Mouse (Mus musculus) gastrocnemius, postnatal 4 days (tissue): ENCODE measurements around the gene Shc3. TPM values are rescaled to one million over a fixed set of nuclear protein-coding genes. Genes with fewer than 3 reads are reported as not detected.

ENCODE experiments used
- DNase-seq, 2 experiments: peaks; one replicate each; pipeline ENCODE4 v3.0.0; 2021 to 2022; ENCODE audit warnings: low spot score in 2 of 2, mixed read lengths in 2 of 2
- total RNA-seq, 2 experiments: library from RNA; stranded (reverse); gene quantifications; 2 replicates each; pipeline ENCODE4 v1.2.3; 2021

The Shc3 gene
- total RNA-seq, 2 experiments from 2014 or later, result 3.8 to 3.9 TPM

GRCm38 (mm10) chr13:51569685-51570068 lies 458 bp upstream of the Shc3 start:
- DNase-seq, result no peak

- DNase-seq, result no peak
These were observed 718 bp downstream of the Shc3 start for GRCm38 (mm10) chr13:51568501-51568901.

GRCm38 (mm10) chr13:51567411-51567851 lies 1.8 kb downstream of the Shc3 start:
- peak in 1 of 2 experiments; percentile 28 for DNase-seq

GRCm38 (mm10) chr13:51567078-51567395 lies 2.2 kb downstream of the Shc3 start:
- peak in 1 of 2 experiments; percentile 16 for DNase-seq

- no peak for DNase-seq
These were observed 2.7 kb downstream of the Shc3 start for GRCm38 (mm10) chr13:51566371-51567077.

GRCm38 (mm10) chr13:51564741-51565140 lies 4.5 kb downstream of the Shc3 start:
- DNase-seq, result no peak

- no peak for DNase-seq
These were observed 15.9 kb downstream of the Shc3 start for GRCm38 (mm10) chr13:51553343-51553742.

GRCm38 (mm10) chr13:51552233-51552632 lies 17.0 kb downstream of the Shc3 start:
- no peak for DNase-seq

GRCm38 (mm10) chr13:51551824-51552223 lies 17.4 kb downstream of the Shc3 start:
- no peak for DNase-seq

GRCm38 (mm10) chr13:51539816-51540215 lies 29.4 kb downstream of the Shc3 start:
- DNase-seq, result no peak

GRCm38 (mm10) chr13:51535326-51535725 lies 33.9 kb downstream of the Shc3 start:
- DNase-seq, result no peak

GRCm38 (mm10) chr13:51526480-51526879 lies 42.7 kb downstream of the Shc3 start:
- peak in 1 of 2 experiments; percentile 22 for DNase-seq

- no peak for DNase-seq
These were observed 44.9 kb downstream of the Shc3 start for GRCm38 (mm10) chr13:51524316-51524715.

- no peak for DNase-seq
These were observed 45.9 kb downstream of the Shc3 start for GRCm38 (mm10) chr13:51523311-51523710.

- DNase-seq, result no peak
These were observed 50.3 kb downstream of the Shc3 start for GRCm38 (mm10) chr13:51518880-51519279.

GRCm38 (mm10) chr13:51517943-51518342 lies 51.3 kb downstream of the Shc3 start:
- no peak for DNase-seq

GRCm38 (mm10) chr13:51508836-51509235 lies 60.4 kb downstream of the Shc3 start:
- DNase-seq, result no peak

- no peak for DNase-seq
These were observed 63.5 kb downstream of the Shc3 start for GRCm38 (mm10) chr13:51505711-51506110.

- no peak for DNase-seq
These were observed 69.5 kb downstream of the Shc3 start for GRCm38 (mm10) chr13:51499769-51500168.

GRCm38 (mm10) chr13:51493676-51494075 lies 75.5 kb downstream of the Shc3 start:
- DNase-seq, result no peak

GRCm38 (mm10) chr13:51491649-51492435 lies 77.4 kb downstream of the Shc3 start:
- DNase-seq, result no peak

GRCm38 (mm10) chr13:51490195-51490594 lies 79.0 kb downstream of the Shc3 start:
- no peak for DNase-seq

- DNase-seq, result no peak
These were observed 80.3 kb downstream of the Shc3 start for GRCm38 (mm10) chr13:51488945-51489344.
